Mouse (Mus musculus): ENCODE data around the gene Krt23. TPM values are rescaled to one million over a fixed set of nuclear protein-coding genes. Genes with fewer than 3 reads are reported as not detected.

Gene Krt23
- polyA plus RNA-seq, 1 experiment from 2014 or later, result 8.0 TPM

DNA sequence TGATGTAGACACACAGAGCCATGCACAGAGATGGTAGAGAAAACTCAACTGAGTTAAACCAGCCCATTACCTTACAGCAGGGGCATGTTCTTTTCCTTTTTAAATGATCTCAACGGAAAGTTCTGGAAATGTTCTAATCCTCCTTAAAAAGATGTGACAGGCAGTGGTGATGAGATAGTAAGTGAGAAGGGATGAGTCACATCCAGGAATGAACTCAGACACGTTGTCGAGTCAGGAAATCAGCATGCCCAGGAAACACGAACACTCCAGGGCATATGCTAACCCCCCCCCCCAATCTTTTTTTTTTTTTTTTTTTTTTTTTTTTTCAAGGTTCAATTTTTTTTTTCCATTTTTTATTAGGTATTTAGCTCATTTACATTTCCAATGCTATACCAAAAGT is 20.5 kb downstream of the Krt23 start:
- Histone ChIP-seq H3K4me1 (replicated peaks; ENCODE audit: control insufficient read depth, insufficient read depth, low read length) (no peaks in the 10 kb centered on the region), H3K27me3 (replicated peaks; ENCODE audit: control insufficient read depth, insufficient read depth, low read length) (no peaks in the 10 kb centered on the region), H3K9me3 (ENCODE audit: control insufficient read depth) (no peaks in the 10 kb centered on the region), H3K9ac (ENCODE audit: low read depth, low read length) (no peak overlapping the region), H3K4me3 (ENCODE audit: low read depth, low read length) (no peak overlapping the region), H3K27ac (ENCODE audit: low read depth, low read length) (no peak overlapping the region), H3K36me3 (ENCODE audit: control insufficient read depth, insufficient read depth) (no peaks in the 10 kb centered on the region), H3K4me2 (replicated peaks; ENCODE audit: low read depth) (no peak overlapping the region)
- ATAC-seq, result no peak
- WGBS, result 70% methylated on average over 4 of the region's 4 CpGs
- no peak for TF ChIP-seq CTCF (IDR thresholded peaks at IDR 0.05; ENCODE audit: low read depth)

DNA sequence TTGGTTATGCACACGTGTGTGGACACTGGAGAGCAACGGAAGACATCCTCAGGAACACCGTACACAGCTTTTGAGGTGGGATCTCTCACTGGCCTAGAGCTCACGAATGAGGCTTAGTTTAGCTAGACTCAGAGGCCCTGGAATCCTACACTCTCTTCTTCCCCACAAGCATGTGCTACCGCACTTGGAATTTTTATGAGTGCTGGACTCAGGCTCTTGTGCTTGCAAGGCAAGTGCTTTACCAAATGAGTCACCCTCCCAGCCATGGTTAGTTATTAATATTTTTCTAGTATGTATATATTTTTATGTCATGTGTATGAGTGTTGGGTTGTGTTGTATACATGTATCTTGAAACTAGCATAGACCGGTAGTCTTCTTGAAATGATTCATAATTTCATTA is 21.0 kb downstream of the Krt23 start:
- no peak overlapping the region for H3K27ac ChIP-seq (ENCODE audit: low read depth, low read length)
- H3K27me3 ChIP-seq (replicated peaks; ENCODE audit: control insufficient read depth, insufficient read depth, low read length), result no peaks in the 10 kb centered on the region
- no peaks in the 10 kb centered on the region for H3K9me3 ChIP-seq (ENCODE audit: control insufficient read depth)
- 0 out of 2 replicates have a peak, but pooled peaks have one; percentile 48 for ATAC-seq
- H3K36me3 ChIP-seq (ENCODE audit: control insufficient read depth, insufficient read depth), result no peaks in the 10 kb centered on the region
- H3K4me1 ChIP-seq (replicated peaks; ENCODE audit: control insufficient read depth, insufficient read depth, low read length), result no peaks in the 10 kb centered on the region
- no peak for TF ChIP-seq CTCF (IDR thresholded peaks at IDR 0.05; ENCODE audit: low read depth)
- H3K4me3 ChIP-seq (ENCODE audit: low read depth, low read length), result no peak overlapping the region
- no peak overlapping the region for H3K4me2 ChIP-seq (replicated peaks; ENCODE audit: low read depth)
- 77% methylated on average over 6 of the region's 6 CpGs for WGBS
- no peak overlapping the region for H3K9ac ChIP-seq (ENCODE audit: low read depth, low read length)

DNA sequence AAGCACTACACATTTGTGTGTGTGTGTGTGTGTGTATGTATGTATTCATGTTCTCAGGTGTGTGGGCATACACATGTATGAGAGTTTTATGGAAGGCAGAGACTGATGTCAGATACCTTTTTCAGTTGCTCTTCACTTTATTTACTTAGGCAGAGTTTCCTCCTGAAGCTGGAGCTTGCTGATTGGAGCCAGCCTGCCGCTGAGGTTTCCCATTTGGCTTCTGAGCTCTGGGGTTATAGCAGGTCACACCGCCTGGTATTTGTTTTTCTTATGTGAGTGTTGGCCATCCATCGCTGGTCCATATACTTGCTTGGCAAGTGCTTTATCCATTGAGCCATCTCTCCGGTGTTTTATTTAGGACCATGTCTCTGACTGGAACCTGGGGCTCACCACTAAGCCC is 23.7 kb downstream of the Krt23 start:
- H3K4me1 ChIP-seq (replicated peaks; ENCODE audit: control insufficient read depth, insufficient read depth, low read length), result no peaks in the 10 kb centered on the region
- no peak overlapping the region for H3K4me2 ChIP-seq (replicated peaks; ENCODE audit: low read depth)
- no peak overlapping the region for H3K9ac ChIP-seq (ENCODE audit: low read depth, low read length)
- no peaks in the 10 kb centered on the region for H3K27me3 ChIP-seq (replicated peaks; ENCODE audit: control insufficient read depth, insufficient read depth, low read length)
- H3K27ac ChIP-seq (ENCODE audit: low read depth, low read length), result no peak overlapping the region
- WGBS, result 29% methylated on average over 4 of the region's 4 CpGs
- TF ChIP-seq CTCF (IDR thresholded peaks at IDR 0.05; ENCODE audit: low read depth), result no peak
- H3K4me3 ChIP-seq (ENCODE audit: low read depth, low read length), result no peak overlapping the region
- no peak for ATAC-seq
- H3K36me3 ChIP-seq (ENCODE audit: control insufficient read depth, insufficient read depth), result no peaks in the 10 kb centered on the region
- H3K9me3 ChIP-seq (ENCODE audit: control insufficient read depth), result no peaks in the 10 kb centered on the region

DNA sequence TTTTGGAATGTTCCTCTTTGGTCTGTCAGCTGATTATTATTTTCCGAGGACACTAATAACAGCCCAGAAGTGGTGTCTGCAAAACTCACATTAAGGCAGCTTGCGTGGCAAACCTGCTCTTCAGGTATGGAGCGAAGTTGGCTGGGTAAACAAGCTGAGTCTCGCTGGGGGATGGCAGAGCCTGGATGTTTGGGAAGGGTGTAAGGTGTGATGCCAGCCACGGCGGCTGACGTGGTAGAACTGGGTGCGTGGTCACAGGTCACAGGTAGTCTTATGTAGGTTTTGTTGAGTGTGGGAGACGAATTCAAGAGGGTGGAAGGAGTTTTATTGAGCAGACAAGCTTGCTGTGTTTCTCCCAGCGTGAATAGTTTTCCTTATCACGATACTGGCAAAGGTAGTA is 24.4 kb downstream of the Krt23 start:
- TF ChIP-seq CTCF (IDR thresholded peaks at IDR 0.05; ENCODE audit: low read depth), result no peak
- Histone ChIP-seq H3K4me2 (replicated peaks; ENCODE audit: low read depth) (no peak overlapping the region), H3K27me3 (replicated peaks; ENCODE audit: control insufficient read depth, insufficient read depth, low read length) (no peaks in the 10 kb centered on the region), H3K4me1 (replicated peaks; ENCODE audit: control insufficient read depth, insufficient read depth, low read length) (no peaks in the 10 kb centered on the region), H3K9me3 (ENCODE audit: control insufficient read depth) (no peaks in the 10 kb centered on the region), H3K4me3 (ENCODE audit: low read depth, low read length) (no peak overlapping the region), H3K9ac (ENCODE audit: low read depth, low read length) (no peak overlapping the region), H3K27ac (ENCODE audit: low read depth, low read length) (no peak overlapping the region), H3K36me3 (ENCODE audit: control insufficient read depth, insufficient read depth) (no peaks in the 10 kb centered on the region)
- WGBS, result 50% methylated on average over 11 of the region's 11 CpGs
- no peak for ATAC-seq

DNA sequence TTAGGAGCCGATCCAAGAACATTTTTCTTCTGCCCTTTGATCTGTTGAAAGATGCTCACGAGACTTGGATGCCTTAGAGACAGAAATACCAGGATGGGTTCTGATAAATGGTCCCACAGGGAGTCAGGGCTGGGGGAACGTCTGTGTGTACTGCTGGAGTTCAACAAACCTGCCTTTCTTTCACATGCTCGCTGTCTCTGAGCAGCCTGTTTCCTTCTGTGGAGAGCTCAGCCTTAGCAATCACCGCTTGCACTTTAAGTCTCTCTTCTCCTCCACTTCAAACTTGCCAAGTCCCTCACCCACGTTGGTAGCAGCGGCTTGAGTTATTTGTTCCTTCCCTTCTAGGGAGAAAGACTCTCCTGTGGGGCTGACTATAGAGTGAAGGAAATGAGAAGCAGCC is 26.6 kb downstream of the Krt23 start:
- no peaks in the 10 kb centered on the region for H3K27me3 ChIP-seq (replicated peaks; ENCODE audit: control insufficient read depth, insufficient read depth, low read length)
- no peak overlapping the region for H3K4me2 ChIP-seq (replicated peaks; ENCODE audit: low read depth)
- TF ChIP-seq CTCF (IDR thresholded peaks at IDR 0.05; ENCODE audit: low read depth), result no peak
- no peak overlapping the region for H3K27ac ChIP-seq (ENCODE audit: low read depth, low read length)
- H3K4me1 ChIP-seq (replicated peaks; ENCODE audit: control insufficient read depth, insufficient read depth, low read length), result no peaks in the 10 kb centered on the region
- H3K9ac ChIP-seq (ENCODE audit: low read depth, low read length), result no peak overlapping the region
- no peaks in the 10 kb centered on the region for H3K36me3 ChIP-seq (ENCODE audit: control insufficient read depth, insufficient read depth)
- H3K4me3 ChIP-seq (ENCODE audit: low read depth, low read length), result no peak overlapping the region
- ATAC-seq, result no peak
- WGBS, result 39% methylated on average over 7 of the region's 7 CpGs
- H3K9me3 ChIP-seq (ENCODE audit: control insufficient read depth), result no peaks in the 10 kb centered on the region

DNA sequence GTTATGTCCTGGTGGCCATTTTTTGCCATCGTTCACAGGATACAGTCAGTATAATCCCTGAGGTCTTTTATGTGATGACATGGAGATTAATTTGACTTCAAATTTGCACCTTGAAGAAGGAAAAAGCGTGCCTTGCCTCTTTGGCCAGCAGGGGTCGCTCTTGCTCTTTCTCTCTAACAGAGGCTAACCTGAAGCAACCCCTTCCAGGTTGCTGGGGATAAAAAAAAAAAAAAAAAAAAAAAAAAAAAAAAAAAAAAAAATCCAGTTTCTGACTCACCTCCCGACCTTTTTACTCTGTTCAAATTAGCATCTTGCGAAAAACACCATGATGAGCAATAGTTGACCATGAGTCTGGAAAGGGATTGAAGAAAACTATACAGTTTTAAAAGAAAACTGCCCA is 28.1 kb downstream of the Krt23 start:
- Histone ChIP-seq H3K27ac (ENCODE audit: low read depth, low read length) (no peak overlapping the region), H3K9ac (ENCODE audit: low read depth, low read length) (no peak overlapping the region), H3K9me3 (ENCODE audit: control insufficient read depth) (no peaks in the 10 kb centered on the region), H3K4me2 (replicated peaks; ENCODE audit: low read depth) (no peak overlapping the region), H3K4me1 (replicated peaks; ENCODE audit: control insufficient read depth, insufficient read depth, low read length) (no peaks in the 10 kb centered on the region), H3K36me3 (ENCODE audit: control insufficient read depth, insufficient read depth) (no peaks in the 10 kb centered on the region), H3K27me3 (replicated peaks; ENCODE audit: control insufficient read depth, insufficient read depth, low read length) (no peaks in the 10 kb centered on the region), H3K4me3 (ENCODE audit: low read depth, low read length) (no peak overlapping the region)
- peak; percentile 83 for TF ChIP-seq CTCF (IDR thresholded peaks at IDR 0.05; ENCODE audit: low read depth)
- 2% methylated on average over 5 of the region's 5 CpGs for WGBS
- ATAC-seq, result no peak

DNA sequence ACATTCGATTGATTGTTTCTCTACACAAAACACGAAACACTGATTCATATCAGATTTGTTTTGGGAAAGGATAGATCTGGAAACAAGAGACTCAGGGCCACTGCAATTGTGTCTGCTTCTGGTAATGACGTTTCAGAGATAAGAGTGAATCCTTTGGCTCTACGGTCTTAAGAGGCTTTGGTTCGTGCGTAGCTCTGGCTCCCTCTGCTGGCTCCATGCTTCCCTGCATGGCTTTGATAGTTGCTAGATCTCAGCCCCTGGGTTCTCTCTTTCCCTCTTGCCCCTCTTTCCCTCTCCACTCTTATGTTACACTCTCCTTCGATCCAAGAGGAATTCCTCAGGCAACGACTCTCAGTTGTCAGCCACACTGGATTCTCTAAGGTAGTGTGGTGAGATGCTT is 29.8 kb downstream of the Krt23 start:
- Histone ChIP-seq H3K36me3 (ENCODE audit: control insufficient read depth, insufficient read depth) (no peaks in the 10 kb centered on the region), H3K4me1 (replicated peaks; ENCODE audit: control insufficient read depth, insufficient read depth, low read length) (no peaks in the 10 kb centered on the region), H3K27ac (ENCODE audit: low read depth, low read length) (no peak overlapping the region), H3K27me3 (replicated peaks; ENCODE audit: control insufficient read depth, insufficient read depth, low read length) (no peaks in the 10 kb centered on the region), H3K9ac (ENCODE audit: low read depth, low read length) (no peak overlapping the region), H3K4me2 (replicated peaks; ENCODE audit: low read depth) (no peak overlapping the region), H3K4me3 (ENCODE audit: low read depth, low read length) (no peak overlapping the region), H3K9me3 (ENCODE audit: control insufficient read depth) (no peaks in the 10 kb centered on the region)
- no peak for ATAC-seq
- WGBS, result 5% methylated on average over 8 of the region's 8 CpGs
- peak; percentile 99 for TF ChIP-seq CTCF (IDR thresholded peaks at IDR 0.05; ENCODE audit: low read depth)
